Mouse (Mus musculus): ENCODE results near the gene Wfdc15b. TPM values are rescaled to one million over a fixed set of nuclear protein-coding genes. Genes with fewer than 3 reads are reported as not detected.

The Wfdc15b gene
- total RNA-seq, 2 experiments from 2014 or later, result not detected

DNA sequence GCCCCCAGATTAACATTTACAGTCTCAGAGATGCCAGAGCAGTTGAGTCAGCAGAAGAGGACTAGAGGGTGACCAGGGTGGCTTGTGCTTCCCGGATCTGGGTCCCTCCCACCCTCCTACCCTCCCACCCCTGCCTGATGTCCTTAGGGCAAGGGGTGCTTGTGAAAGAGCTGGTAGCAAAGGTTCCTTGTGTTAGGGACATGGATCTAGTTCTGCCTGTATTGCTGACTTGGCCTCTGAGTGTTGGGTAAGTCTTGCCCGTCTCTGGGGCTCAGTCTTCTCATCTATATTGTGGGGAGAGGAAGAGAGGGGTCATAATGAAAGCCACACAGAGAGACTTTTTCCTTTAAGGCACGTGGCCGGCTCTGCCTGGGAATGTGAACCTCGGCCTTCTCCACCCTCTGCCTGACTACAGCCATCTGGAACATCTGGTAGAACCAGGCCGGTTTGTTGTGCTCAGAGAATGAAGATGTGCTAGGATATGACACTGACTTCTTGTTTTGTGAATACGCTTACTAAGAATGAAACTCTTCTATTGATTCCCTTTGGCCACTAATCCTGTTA is 38.7 kb downstream of the Wfdc15b start, which contains the start of gene Wfdc5:
Wfdc5 (minus strand) TSS at position 51 of the 564 bp plus-strand sequence.
- DNase-seq (ENCODE audit: extremely low spot score in 1 of 2, low spot score in 2 of 2), result no peak
- intact Hi-C loops (cut with DNase I), result no loop called here

DNA sequence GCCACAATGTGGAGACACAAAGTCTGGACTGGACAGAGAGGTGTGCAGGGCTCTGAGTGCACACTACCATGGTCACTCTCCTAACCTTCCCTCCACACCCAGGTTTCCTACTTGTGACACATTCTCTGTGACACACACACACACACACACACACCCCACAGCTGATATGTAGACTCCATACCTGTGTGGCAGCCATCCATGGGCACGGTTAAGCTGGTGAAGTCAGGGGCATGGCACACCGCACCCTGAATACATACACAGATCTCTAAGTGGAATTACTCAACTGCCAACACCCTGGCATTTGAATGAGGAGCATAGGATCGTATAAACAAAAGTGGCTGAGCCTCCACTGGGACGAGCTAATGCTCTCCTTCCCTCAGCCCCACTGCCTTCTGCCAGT is 40.7 kb downstream of the Wfdc15b start:
- no peak for DNase-seq (ENCODE audit: extremely low spot score in 1 of 2, low spot score in 2 of 2)
- intact Hi-C loops (cut with DNase I), result no loop called here

DNA sequence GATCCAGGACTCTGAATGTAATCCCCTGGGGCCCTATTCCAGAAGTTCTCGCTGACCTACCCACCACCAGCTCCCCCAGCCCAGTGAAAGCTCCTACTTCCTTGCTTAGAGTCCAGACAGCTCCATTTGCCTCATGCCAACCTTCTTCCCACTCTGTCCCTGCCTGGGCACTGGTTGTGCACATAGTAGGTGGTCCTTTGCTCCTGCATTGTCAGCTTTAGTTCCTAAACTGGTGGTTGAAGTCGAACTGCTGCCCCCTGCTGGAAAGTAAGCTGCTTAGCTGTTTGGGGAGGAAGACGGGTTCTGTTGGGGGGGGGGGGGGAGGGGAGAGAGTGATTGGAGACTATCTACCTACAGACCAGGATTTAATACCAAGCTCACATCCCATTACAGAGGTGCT is 41.3 kb downstream of the Wfdc15b start:
- intact Hi-C loops (cut with DNase I), result no loop called here
- DNase-seq (ENCODE audit: extremely low spot score in 1 of 2, low spot score in 2 of 2), result peak in 1 of 2 experiments; percentile 49

DNA sequence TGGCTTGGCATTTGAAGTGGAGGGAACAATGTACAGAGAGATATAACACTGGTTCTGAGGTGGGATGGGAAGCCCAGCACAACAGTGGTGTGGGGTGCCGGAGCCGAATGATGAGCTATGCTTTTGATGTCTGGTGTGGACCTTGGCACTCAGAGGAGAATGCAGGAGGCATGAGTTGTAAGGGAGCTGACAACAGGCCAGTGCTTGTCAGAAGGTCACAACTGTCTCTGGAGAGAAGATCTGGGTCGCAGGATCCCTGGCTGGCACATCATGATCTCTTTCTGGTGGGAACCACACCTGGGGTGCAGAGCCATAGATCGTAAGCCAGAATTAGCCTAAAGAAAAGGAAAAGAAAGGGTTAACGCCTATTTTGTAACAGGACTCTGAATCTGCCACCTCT is 43.6 kb downstream of the Wfdc15b start:
- no peak for DNase-seq (ENCODE audit: extremely low spot score in 1 of 2, low spot score in 2 of 2)
- intact Hi-C loops (cut with DNase I), result no loop called here

DNA sequence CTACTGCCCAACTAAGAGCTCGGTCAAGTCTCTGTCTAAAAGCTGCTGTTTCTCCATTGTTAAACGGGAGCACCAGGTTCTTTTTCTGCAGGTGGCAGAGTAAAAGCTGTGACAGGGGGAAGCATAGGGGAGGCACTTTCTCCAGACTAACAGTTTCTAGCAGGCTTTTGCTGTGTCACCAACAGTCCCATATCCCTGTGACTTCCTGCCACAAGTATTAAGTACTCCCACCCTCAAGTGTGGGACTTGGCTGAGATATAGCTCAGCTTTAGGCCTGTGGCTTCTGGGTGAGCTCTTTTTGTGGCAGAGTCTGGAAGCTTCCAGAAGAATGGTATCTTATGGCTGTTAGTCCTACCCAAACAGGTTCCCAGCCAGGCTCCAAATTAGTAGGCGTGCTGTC is 45.6 kb downstream of the Wfdc15b start:
- no peak for DNase-seq (ENCODE audit: extremely low spot score in 1 of 2, low spot score in 2 of 2)
- intact Hi-C loops (cut with DNase I), result no loop called here

DNA sequence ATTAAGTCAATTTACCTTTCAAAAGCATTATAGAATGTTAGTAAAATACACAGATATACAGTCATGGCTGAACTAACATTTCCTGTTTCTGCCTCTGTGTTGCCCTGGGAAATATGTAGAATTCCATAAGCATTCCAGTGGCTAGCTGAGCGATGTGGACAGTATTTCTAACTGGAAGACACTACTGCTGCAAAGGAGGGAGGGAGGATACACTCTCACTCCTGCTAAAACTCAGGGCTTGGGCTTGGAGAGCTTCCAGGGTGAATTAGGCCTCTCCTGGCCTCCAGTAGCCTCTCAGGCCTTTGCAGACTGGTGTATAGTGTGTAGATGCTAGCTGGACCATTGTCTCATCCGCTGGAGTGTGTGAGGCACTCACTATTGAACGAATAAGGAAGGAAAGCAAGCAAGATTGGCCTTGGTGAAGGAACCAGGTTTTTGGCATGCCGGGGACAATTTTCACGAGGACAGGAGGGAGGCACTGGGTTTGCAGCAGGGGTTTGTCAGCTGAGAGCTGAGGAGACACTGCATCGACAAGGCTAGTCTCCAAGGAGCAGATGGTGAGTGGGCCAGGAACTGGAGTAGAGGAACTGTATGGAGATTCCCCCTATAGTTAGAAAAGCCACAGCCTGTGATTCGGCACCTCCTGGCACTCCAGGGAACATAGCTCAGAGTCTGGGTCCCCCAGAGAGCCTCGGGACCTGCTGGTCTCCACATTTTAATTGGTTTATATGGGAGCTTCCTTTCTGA is 46.6 kb downstream of the Wfdc15b start:
- peak; percentile 53 to 73 for DNase-seq (ENCODE audit: extremely low spot score in 1 of 2, low spot score in 2 of 2)
- intact Hi-C loops (cut with DNase I), result loop anchor here (5.0 kb wide), 1 partner anchor 38 kb away; no protein-coding TSS in a partner anchor

DNA sequence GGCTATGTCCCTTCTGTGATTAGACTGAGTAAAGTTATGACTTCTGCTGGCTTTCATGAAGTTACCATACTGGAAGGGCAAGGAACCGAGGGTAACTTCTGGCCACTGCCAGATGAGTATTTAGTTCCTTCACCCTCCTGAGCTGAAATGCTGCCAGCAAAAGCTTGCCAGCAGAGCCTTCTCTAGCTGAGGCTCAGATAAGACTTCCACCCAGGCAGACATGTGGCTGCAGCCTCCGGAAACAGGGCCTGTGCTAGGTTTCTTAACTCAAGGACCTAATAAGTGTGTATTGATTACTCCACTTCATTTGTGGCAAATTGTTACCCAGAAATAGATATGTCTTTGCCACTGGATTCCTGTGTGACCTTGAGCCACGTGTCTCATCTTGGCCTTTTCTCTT is 48.1 kb downstream of the Wfdc15b start:
- no peak for DNase-seq (ENCODE audit: extremely low spot score in 1 of 2, low spot score in 2 of 2)
- intact Hi-C loops (cut with DNase I), result loop anchor here (5.0 kb wide), 1 partner anchor 36 kb away; no protein-coding TSS in a partner anchor

DNA sequence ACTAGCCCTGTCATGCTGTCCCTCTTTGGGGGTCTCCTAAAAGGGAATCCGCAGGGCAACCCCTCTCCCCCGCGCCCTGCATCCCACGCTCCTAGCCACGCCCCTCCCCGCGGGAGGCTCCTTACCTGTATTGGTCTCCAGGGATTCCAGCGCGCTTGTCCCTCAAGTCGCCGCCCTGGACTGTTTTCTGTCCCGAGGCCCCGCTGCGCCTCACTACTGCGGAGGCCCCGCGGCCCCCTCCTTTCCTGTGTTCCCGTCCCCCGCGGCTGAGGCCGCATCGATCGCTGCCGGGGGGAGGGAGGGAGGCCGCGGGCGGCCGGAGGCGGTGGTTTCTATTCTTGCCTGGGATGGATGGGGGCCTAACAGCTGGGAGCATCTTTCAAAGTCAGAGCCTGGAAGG is 50.6 kb downstream of the Wfdc15b start, which contains the start of gene Kcns1:
Kcns1 (minus strand) TSS at position 212 of the 400 bp plus-strand sequence.
- DNase-seq (ENCODE audit: extremely low spot score in 1 of 2, low spot score in 2 of 2), result peak in 1 of 2 experiments; percentile 59
- intact Hi-C loops (cut with DNase I), result loop anchor here (5.0 kb wide), 1 partner anchor 34 kb away; no protein-coding TSS in a partner anchor

DNA sequence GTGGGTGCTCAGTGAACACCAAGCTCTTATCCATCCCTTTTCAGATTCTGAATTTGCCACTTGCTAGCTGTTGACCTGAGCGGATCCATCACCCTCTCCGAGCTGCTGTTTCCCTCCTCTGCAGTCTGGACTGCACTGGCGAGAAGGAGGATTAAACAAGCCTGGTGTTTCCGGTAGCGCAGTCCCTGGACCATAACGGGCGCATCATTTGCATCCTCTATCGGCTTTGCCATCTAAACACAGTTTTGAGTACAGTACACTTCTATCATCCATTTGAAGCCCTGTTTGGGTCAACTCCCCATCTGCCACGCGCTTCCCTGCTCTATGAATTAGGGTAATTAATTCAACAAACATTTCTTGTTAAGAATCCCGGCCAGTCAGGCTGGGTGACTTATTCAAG is 51.1 kb downstream of the Wfdc15b start:
- no peak for DNase-seq (ENCODE audit: extremely low spot score in 1 of 2, low spot score in 2 of 2)
- intact Hi-C loops (cut with DNase I), result loop anchor here (5.0 kb wide), 1 partner anchor 33 kb away; no protein-coding TSS in a partner anchor

DNA sequence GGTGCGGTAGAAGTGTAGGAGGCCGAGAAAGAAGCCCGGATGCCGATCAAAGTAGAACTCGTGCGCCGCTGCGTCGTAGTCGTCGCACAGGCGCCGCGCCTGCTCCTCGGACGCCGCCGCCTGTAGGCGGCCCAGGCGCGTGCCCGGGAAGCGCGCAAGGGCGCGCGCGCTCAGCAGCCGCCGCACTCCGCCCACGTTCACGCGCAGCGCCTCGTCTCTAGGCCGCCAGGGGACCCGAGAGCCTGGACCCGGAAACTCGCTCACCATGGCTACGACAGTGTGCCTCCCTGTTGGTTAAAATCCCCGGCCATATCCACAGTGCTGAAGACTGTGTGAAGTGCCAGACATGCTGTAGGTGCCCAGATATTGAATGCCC is 52.9 kb downstream of the Wfdc15b start:
- intact Hi-C loops (cut with DNase I), result no loop called here
- DNase-seq (ENCODE audit: extremely low spot score in 1 of 2, low spot score in 2 of 2), result peak in 1 of 2 experiments; percentile 67

DNA sequence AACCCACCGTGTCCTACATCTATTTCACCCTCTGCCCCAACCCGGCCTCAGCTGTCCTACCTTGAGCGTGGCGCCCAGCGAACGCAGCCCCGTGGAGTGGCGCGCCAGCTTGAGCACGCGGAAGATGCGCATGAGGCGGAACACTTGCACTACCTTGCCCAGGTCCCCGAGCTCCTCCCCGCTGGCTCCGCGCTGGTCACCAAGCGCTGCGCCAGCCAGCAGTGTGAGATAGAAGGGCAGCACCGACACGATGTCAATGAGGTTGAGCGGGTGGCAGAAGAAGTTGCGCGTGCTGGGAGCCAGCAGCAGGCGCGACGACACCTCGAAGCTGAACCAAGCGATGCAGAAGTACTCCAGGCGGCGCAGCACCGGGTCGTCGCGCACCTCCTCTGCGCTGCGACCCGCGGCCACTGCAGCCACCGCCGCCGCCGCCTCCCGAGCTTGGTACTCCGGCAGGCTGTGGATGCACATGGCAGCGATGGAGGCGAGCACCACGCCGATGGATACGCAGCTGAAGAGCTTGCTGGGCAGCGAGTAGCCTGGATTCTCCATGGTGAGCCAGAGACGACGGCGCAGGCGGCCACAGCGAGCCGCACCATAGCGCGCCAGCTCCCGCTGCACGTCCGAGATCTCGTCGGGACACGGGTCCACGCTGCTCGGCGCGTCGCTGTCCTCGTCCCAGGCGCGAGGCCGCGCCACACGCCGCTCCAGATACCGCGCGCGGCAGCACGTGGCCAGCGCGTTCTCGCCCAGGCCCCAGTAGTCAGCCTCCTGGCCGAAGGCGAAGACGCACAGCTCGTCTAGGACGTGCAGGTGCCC is 53.5 kb downstream of the Wfdc15b start:
- intact Hi-C loops (cut with DNase I), result no loop called here
- DNase-seq (ENCODE audit: extremely low spot score in 1 of 2, low spot score in 2 of 2), result no peak

DNA sequence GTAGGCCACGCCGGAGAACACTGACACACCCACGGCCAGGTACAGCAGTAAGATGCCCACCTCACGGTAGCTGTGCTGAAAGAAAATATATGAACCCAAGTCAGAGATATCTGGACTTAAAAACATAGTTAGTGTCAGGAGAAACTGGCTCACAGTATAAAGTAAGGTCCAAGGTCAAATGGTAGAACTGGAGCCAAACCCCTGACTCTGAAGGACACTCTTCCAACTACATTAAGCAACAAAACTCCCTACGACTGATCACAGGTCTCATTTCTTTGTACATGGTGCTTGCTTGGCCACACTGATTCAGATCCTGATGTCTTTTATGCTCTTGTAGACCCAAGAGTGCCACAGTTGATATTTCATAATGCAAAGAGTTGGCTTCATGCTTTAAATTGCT is 56.5 kb downstream of the Wfdc15b start:
- DNase-seq (ENCODE audit: extremely low spot score in 1 of 2, low spot score in 2 of 2), result no peak
- intact Hi-C loops (cut with DNase I), result no loop called here

Other genes starting within 250 kb of the Wfdc15b start
- gene Ywhab, start 226.7 kb downstream of the Wfdc15b start, total RNA-seq (2021), result 100 to 1,000 TPM; 570 to 572 TPM
- gene Pabpc1l, start 196.2 kb downstream of the Wfdc15b start, total RNA-seq (2021), result 1 to 10 TPM; 1.5 to 2.3 TPM
- 10 to 100 TPM; 32.9 to 34.8 TPM for gene Stk4, start 151.3 kb downstream of the Wfdc15b start, total RNA-seq (2021)
- 10 to 100 TPM; 34.9 to 35.5 TPM for gene Tomm34, start 150.5 kb downstream of the Wfdc15b start, total RNA-seq (2021)
- gene Kcns1, start 50.5 kb downstream of the Wfdc15b start, total RNA-seq (2021), result 10 to 100 TPM; 10.6 to 11.1 TPM
- gene Wfdc5, start 38.9 kb downstream of the Wfdc15b start, total RNA-seq (2021), result not detected
- gene Wfdc12, start 31.1 kb downstream of the Wfdc15b start, total RNA-seq (2021), result not detected
- gene Wfdc15a, start 21.5 kb downstream of the Wfdc15b start, total RNA-seq (2021), result not detected
- not detected for gene Svs2, start 16.8 kb upstream of the Wfdc15b start, total RNA-seq (2021)
- gene Svs3b, start 35.0 kb upstream of the Wfdc15b start, total RNA-seq (2021), result not detected
- not detected for gene Svs4, start 56.8 kb upstream of the Wfdc15b start, total RNA-seq (2021)
- gene Svs3a, start 67.6 kb upstream of the Wfdc15b start, total RNA-seq (2021), result not detected
- gene Svs6, start 95.1 kb upstream of the Wfdc15b start, total RNA-seq (2021), result not detected
- gene Svs5, start 111.1 kb upstream of the Wfdc15b start, total RNA-seq (2021), result not detected
- gene Slpi, start 167.4 kb upstream of the Wfdc15b start, total RNA-seq (2021), result under 1 TPM; 0.62 to 0.93 TPM
- gene Rbpjl, start 181.5 kb upstream of the Wfdc15b start, total RNA-seq (2021), result under 1 TPM; 0.41 to 0.79 TPM
- gene Matn4, start 183.5 kb upstream of the Wfdc15b start, total RNA-seq (2021), result 10 to 100 TPM; 13.0 to 14.9 TPM
- gene Sdc4, start 222.2 kb upstream of the Wfdc15b start, total RNA-seq (2021), result 10 to 100 TPM; 35.9 to 56.8 TPM
- 10 to 100 TPM; 40.9 to 41.8 TPM for gene Sys1, start 235.3 kb upstream of the Wfdc15b start, total RNA-seq (2021)
- 1 to 10 TPM; 2.2 to 6.0 TPM for gene Gm20458, start 239.3 kb upstream of the Wfdc15b start, total RNA-seq (2021)

All from left cerebral cortex, postnatal 10 days (tissue).